ENCODE assay signal across 7 mouse cellular contexts in genomic region chr4:43875919-43876411, GRCm38 (mm10). TPM values are rescaled to one million over a fixed set of nuclear protein-coding genes. Genes with fewer than 3 reads are reported as not detected.
DNase-seq lines count a peak whose midpoint lies in the region; TF ChIP-seq lines count a peak whose summit lies in the region.

No protein-coding gene starts in this region.

- intact Hi-C loops in heart, adult 2 months (cut with DNase I): no loop called here

- no peak overlapping the region for H3K27ac ChIP-seq in thymus, adult 2 months (ENCODE audit: control insufficient read depth, insufficient read depth, low read length)
- H3K27ac ChIP-seq in cerebellum, adult 2 months (ENCODE audit: insufficient read depth, low read length): no peak overlapping the region
- H3K27ac ChIP-seq in heart, adult 2 months: peak overlapping the region; percentile 56

- H3K27me3 ChIP-seq in thymus, adult 2 months (ENCODE audit: control insufficient read depth, insufficient read depth, low read length): no peaks in the 10 kb centered on the region
- no peaks in the 10 kb centered on the region for H3K27me3 ChIP-seq in cerebellum, adult 2 months (ENCODE audit: control insufficient read depth, insufficient read depth, low read length)
- no peaks in the 10 kb centered on the region for H3K27me3 ChIP-seq in heart, adult 2 months (ENCODE audit: control insufficient read depth, insufficient read depth, low read length)

- H3K9ac ChIP-seq in heart, adult 2 months (ENCODE audit: low read depth, low read length): peak overlapping the region; percentile 85

- TF ChIP-seq CTCF in thymus, adult 2 months (IDR thresholded peaks at IDR 0.05; ENCODE audit: borderline replicate concordance, control insufficient read depth, extremely low read depth, insufficient read depth, low read length, poor library complexity): no peak
- no peak for TF ChIP-seq CTCF in cerebellum, adult 2 months (IDR thresholded peaks at IDR 0.05; ENCODE audit: borderline replicate concordance, insufficient read depth, low read depth, low read length)
- no peak for TF ChIP-seq CTCF in heart, adult 2 months (IDR thresholded peaks at IDR 0.05)

- no peaks in the 10 kb centered on the region for H3K79me2 ChIP-seq in heart, adult 2 months (replicated peaks; ENCODE audit: control insufficient read depth, insufficient read depth, low read length)

- WGBS in thymus, adult 2 months: 4% methylated on average over 20 of the region's 20 CpGs
- under 1% methylated on average over 20 of the region's 20 CpGs for whole genome bisulfite sequencing in cerebellum, adult 2 months
- WGBS in heart, adult 2 months: under 1% methylated on average over 20 of the region's 20 CpGs

- H3K4me1 ChIP-seq in thymus, adult 2 months (replicated peaks; ENCODE audit: control insufficient read depth, insufficient read depth, low read length): peaks cover 9% of the 10 kb centered on the region
- H3K4me1 ChIP-seq in cerebellum, adult 2 months (ENCODE audit: control insufficient read depth, insufficient read depth, low read length): no peaks in the 10 kb centered on the region
- H3K4me1 ChIP-seq in heart, adult 2 months (ENCODE audit: control insufficient read depth, insufficient read depth, low read length): peaks cover 4% of the 10 kb centered on the region

- no peak for TF ChIP-seq POLR2A in thymus, adult 2 months (IDR thresholded peaks at IDR 0.05; ENCODE audit: control insufficient read depth, extremely low read depth, insufficient read depth, low read length, poor library complexity)
- TF ChIP-seq POLR2A in cerebellum, adult 2 months (IDR thresholded peaks at IDR 0.05; ENCODE audit: borderline replicate concordance, insufficient read depth, low read length): no peak
- TF ChIP-seq POLR2A in heart, adult 2 months (IDR thresholded peaks at IDR 0.05; ENCODE audit: insufficient read depth, low read depth, low read length): no peak

- peak; percentile 8 for DNase-seq in thymus, adult 2 months
- DNase-seq in thymus, postnatal 14 days: no peak
- peak; percentile 36 to 38 for DNase-seq in cerebellum, adult 2 months
- peak in 1 of 2 experiments; percentile 40 for DNase-seq in heart, adult 2 months
- DNase-seq in kidney, adult 9 months: peak; percentile 45
- DNase-seq in lung, postnatal 36 days: peak; percentile 19
- DNase-seq in c-Kit-positive CD71-positive TER-119-positive erythroid progenitor cells, embryonic 14.5 days (ENCODE audit: low spot score): no peak

- H3K36me3 ChIP-seq in thymus, adult 2 months (ENCODE audit: control insufficient read depth, insufficient read depth, low read length): no peaks in the 10 kb centered on the region
- no peaks in the 10 kb centered on the region for H3K36me3 ChIP-seq in heart, adult 2 months (ENCODE audit: control insufficient read depth, insufficient read depth, low read length)

- peak overlapping the region; percentile 84 for H3K4me3 ChIP-seq in thymus, adult 2 months (ENCODE audit: control insufficient read depth, insufficient read depth, low read length)
- H3K4me3 ChIP-seq in cerebellum, adult 2 months (replicated peaks; ENCODE audit: insufficient read depth, low read depth, low read length): peak overlapping the region; percentile 80
- H3K4me3 ChIP-seq in heart, adult 2 months: peak overlapping the region; percentile 81

- TF ChIP-seq EP300 in heart, adult 2 months (IDR thresholded peaks at IDR 0.05; ENCODE audit: insufficient read depth, low read depth, low read length): no peak

RNA-seq across cellular contexts. Expression of gene Reck, which starts 0.6 kb away (rescaled TPM):
- polyA plus RNA-seq in thymus, adult 2 months (2012; rRNA removed): 2.8 and 3.3 TPM in 2 replicates
- 8.3 and 9.8 TPM in 2 replicates for polyA plus RNA-seq in cerebellum, adult 2 months (2012; rRNA removed)
- total RNA-seq in heart, adult 2 months (2021): 1 to 10 TPM; 5.4 to 5.6 TPM
- 6.4 and 9.0 TPM in 2 replicates for polyA plus RNA-seq in heart, adult 2 months (2012; rRNA removed)

RNA-seq across cellular contexts. Expression of gene Olfr155, which starts 24.6 kb away (rescaled TPM):
- not detected in 2 replicates for polyA plus RNA-seq in thymus, adult 2 months (2012; rRNA removed)
- not detected in 2 replicates for polyA plus RNA-seq in cerebellum, adult 2 months (2012; rRNA removed)
- total RNA-seq in heart, adult 2 months (2021): not detected
- polyA plus RNA-seq in heart, adult 2 months (2012; rRNA removed): not detected in 2 replicates

RNA-seq across cellular contexts. Expression of gene Olfr157, which starts 36.0 kb away (rescaled TPM):
- 0.01 and 0.11 TPM in 2 replicates for polyA plus RNA-seq in thymus, adult 2 months (2012; rRNA removed)
- polyA plus RNA-seq in cerebellum, adult 2 months (2012; rRNA removed): not detected in 2 replicates
- not detected for total RNA-seq in heart, adult 2 months (2021)
- not detected in 2 replicates for polyA plus RNA-seq in heart, adult 2 months (2012; rRNA removed)

RNA-seq across cellular contexts. Expression of gene Olfr156, which starts 52.3 kb away (rescaled TPM):
- polyA plus RNA-seq in thymus, adult 2 months (2012; rRNA removed): not detected in 2 replicates
- polyA plus RNA-seq in cerebellum, adult 2 months (2012; rRNA removed): not detected in 2 replicates
- total RNA-seq in heart, adult 2 months (2021): not detected
- not detected in 2 replicates for polyA plus RNA-seq in heart, adult 2 months (2012; rRNA removed)

Comparison
In these comparisons a context has a peak if more than half of its experiments do, and no peak if none do; other contexts are left out.
1. DNase-seq: peak in thymus, adult 2 months (single experiment), cerebellum, adult 2 months (2 of 2), kidney, adult 9 months (single experiment) and lung, postnatal 36 days (single experiment); none in thymus, postnatal 14 days (single experiment) and c-Kit-positive CD71-positive TER-119-positive erythroid progenitor cells, embryonic 14.5 days (single experiment).
2. Peak in every context shown above with its lines, with median percentiles within 50 percentile points of each other: H3K4me3 ChIP-seq.